Comparison of ENCODE assay signal across 8 mouse cellular contexts in genomic region chr5:64883906-64884591, GRCm38 (mm10). TPM values are rescaled to one million over a fixed set of nuclear protein-coding genes. Genes with fewer than 3 reads are reported as not detected.
DNase-seq lines count a peak whose midpoint lies in the region; ATAC-seq and TF ChIP-seq lines count a peak whose summit lies in the region.

No protein-coding gene starts in this region.

- no peaks in the 10 kb centered on the region for H3K27me3 ChIP-seq in spleen, adult 2 months (ENCODE audit: control insufficient read depth, insufficient read depth, low read length)
- H3K27me3 ChIP-seq in forebrain, embryonic 10.5 days (ENCODE audit: poor library complexity, severe bottlenecking) = no peaks in the 10 kb centered on the region
- no peaks in the 10 kb centered on the region for H3K27me3 ChIP-seq in hindbrain, embryonic 12.5 days
- H3K27me3 ChIP-seq in lung, embryonic 14.5 days (ENCODE audit: insufficient read depth, low read length) = no peaks in the 10 kb centered on the region
- no peaks in the 10 kb centered on the region for H3K27me3 ChIP-seq in splenic B cell, adult 2 months (ENCODE audit: control insufficient read depth, insufficient read depth, low read length, poor library complexity, severe bottlenecking)

- 14% methylated on average over 8 of the region's 8 CpGs for WGBS in spleen, adult 2 months
- WGBS in forebrain, embryonic 10.5 days = 68% methylated on average over 8 of the region's 8 CpGs
- WGBS in hindbrain, embryonic 12.5 days = 73% methylated on average over 8 of the region's 8 CpGs
- 44% methylated on average over 8 of the region's 8 CpGs for WGBS in lung, embryonic 14.5 days

- H3K27ac ChIP-seq in spleen, adult 2 months (ENCODE audit: insufficient read depth, low read length) = peak overlapping the region; percentile 96
- H3K27ac ChIP-seq in forebrain, embryonic 10.5 days = peak overlapping the region; percentile 76
- H3K27ac ChIP-seq in hindbrain, embryonic 12.5 days = no peak overlapping the region
- peak overlapping the region; percentile 63; the same call in 1 of the 2 replicates for H3K27ac ChIP-seq in lung, embryonic 14.5 days (ENCODE audit: low read depth)

- H3K4me2 ChIP-seq in hindbrain, embryonic 12.5 days (replicated peaks) = no peak overlapping the region
- peak overlapping the region; percentile 20; the same call in 1 of the 2 replicates for H3K4me2 ChIP-seq in lung, embryonic 14.5 days

- H3K9ac ChIP-seq in hindbrain, embryonic 12.5 days = no peak overlapping the region
- no peak overlapping the region for H3K9ac ChIP-seq in lung, embryonic 14.5 days

- H3K4me1 ChIP-seq in spleen, adult 2 months (ENCODE audit: control insufficient read depth, insufficient read depth, insufficient read length) = peaks cover 15% of the 10 kb centered on the region; the same call in 1 of the 2 replicates
- H3K4me1 ChIP-seq in forebrain, embryonic 10.5 days = peaks cover 24% of the 10 kb centered on the region
- H3K4me1 ChIP-seq in hindbrain, embryonic 12.5 days = no peaks in the 10 kb centered on the region; the same call in 1 of the 2 replicates
- peaks cover 2% of the 10 kb centered on the region for H3K4me1 ChIP-seq in lung, embryonic 14.5 days (ENCODE audit: insufficient read depth)

- no peak for TF ChIP-seq POLR2A in spleen, adult 2 months (IDR thresholded peaks at IDR 0.05; ENCODE audit: low read depth, low read length)

- peak; percentile 55 for ATAC-seq in hindbrain, embryonic 12.5 days (ENCODE audit: low FRiP score)
- peak; percentile 55; the same call in 1 of the 2 replicates for ATAC-seq in lung, embryonic 14.5 days (ENCODE audit: insufficient read depth)

- no peak for TF ChIP-seq CTCF in spleen, adult 2 months (IDR thresholded peaks at IDR 0.05; ENCODE audit: extremely low read depth, insufficient read depth, insufficient read length, insufficient replicate concordance)
- peak; percentile 38; the same call in 1 of the 2 replicates for TF ChIP-seq CTCF in lung, embryonic 14.5 days (IDR thresholded peaks at IDR 0.05; ENCODE audit: low read depth)

- H3K9me3 ChIP-seq in forebrain, embryonic 10.5 days = peaks cover 12% of the 10 kb centered on the region
- H3K9me3 ChIP-seq in hindbrain, embryonic 12.5 days (replicated peaks) = peaks cover 6% of the 10 kb centered on the region; the same call in 1 of the 2 replicates
- peaks cover 5% of the 10 kb centered on the region for H3K9me3 ChIP-seq in lung, embryonic 14.5 days (ENCODE audit: low read depth, low read length)

- no peaks in the 10 kb centered on the region for H3K36me3 ChIP-seq in spleen, adult 2 months (ENCODE audit: control insufficient read depth, insufficient read depth, low read length)
- no peaks in the 10 kb centered on the region for H3K36me3 ChIP-seq in forebrain, embryonic 10.5 days (replicated peaks)
- no peaks in the 10 kb centered on the region for H3K36me3 ChIP-seq in hindbrain, embryonic 12.5 days
- no peaks in the 10 kb centered on the region for H3K36me3 ChIP-seq in lung, embryonic 14.5 days (ENCODE audit: insufficient read depth)
- H3K36me3 ChIP-seq in splenic B cell, adult 2 months (ENCODE audit: control insufficient read depth, insufficient read depth, low read length, poor library complexity, severe bottlenecking) = no peaks in the 10 kb centered on the region

- peak in 1 of 2 experiments; percentile 44 for DNase-seq in spleen, adult 2 months (ENCODE audit: low read depth in 1 of 2, low spot score in 2 of 2)
- DNase-seq in spleen, adult 18-20 months = no peak
- DNase-seq in forebrain, embryonic 10.5 days (ENCODE audit: extremely low spot score, low spot score) = no peak
- peak; percentile 59 for DNase-seq in lung, embryonic 14.5 days
- peak; percentile 74 for DNase-seq in splenic B cell, adult 2 months (ENCODE audit: low read depth, low spot score)
- DNase-seq in gastrocnemius, postnatal 10 days = no peak
- DNase-seq in retina, embryonic 14.5 days (ENCODE audit: low spot score) = no peak

- H3K4me3 ChIP-seq in spleen, adult 2 months (ENCODE audit: extremely low read depth, insufficient read depth, insufficient read length) = peak overlapping the region; percentile 20; the same call in 1 of the 2 replicates
- H3K4me3 ChIP-seq in forebrain, embryonic 10.5 days = no peak overlapping the region
- no peak overlapping the region for H3K4me3 ChIP-seq in hindbrain, embryonic 12.5 days
- H3K4me3 ChIP-seq in lung, embryonic 14.5 days (ENCODE audit: low read depth, low read length) = no peak overlapping the region

RNA-seq across cellular contexts. Expression of gene Tlr1, which starts 49.3 kb away (rescaled TPM):
- polyA plus RNA-seq in spleen, adult 2 months (2012; rRNA removed) = 20.8 and 42.8 TPM in 2 replicates
- 0.58 and 0.62 TPM in 2 replicates for polyA plus RNA-seq in forebrain, embryonic 10.5 days (2016; fragmentation: Nextera tagmentation; extraction: Ambion mirVana)
- 0.53 and 0.62 TPM in 2 replicates for polyA plus RNA-seq in hindbrain, embryonic 12.5 days (2016; fragmentation: Nextera tagmentation; extraction: Ambion mirVana)
- polyA plus RNA-seq in lung, embryonic 14.5 days (2014; fragmentation: Nextera tagmentation; extraction: Ambion mirVana) = 0.51 and 0.70 TPM in 2 replicates
- under 1 TPM; 0.68 to 0.75 TPM for total RNA-seq in gastrocnemius, postnatal 10 days (2021)

Comparison
In these comparisons a context has a peak if more than half of its experiments do, and no peak if none do; other contexts are left out.
1. DNase-seq: peak in lung, embryonic 14.5 days (single experiment) and splenic B cell, adult 2 months (single experiment); none in spleen, adult 18-20 months (0 of 2), forebrain, embryonic 10.5 days (single experiment), gastrocnemius, postnatal 10 days (single experiment) and retina, embryonic 14.5 days (single experiment).
2. RNA of gene Tlr1, which starts 49.3 kb away (polyA plus RNA-seq): 20.8 to 42.8 TPM in spleen, adult 2 months; 0.53 to 0.62 TPM in hindbrain, embryonic 12.5 days, 0.58 to 0.62 TPM in forebrain, embryonic 10.5 days and 0.51 to 0.70 TPM in lung, embryonic 14.5 days; every median in the first group is over 10 times any median in the second.